Mouse (Mus musculus) right cerebral cortex, postnatal 25 days (tissue): ENCODE results near the gene Gm21118.
"Not testable (repeated sequence)": the region's sequence is repeated elsewhere in the genome, so short reads cannot be mapped to it uniquely, and the experiment has no call there.

Experiments
- DNase-seq: peaks from one replicate; pipeline ENCODE4 v3.0.0; 2022

The Gm21118 gene

GRCm38 (mm10) chrY:70273542-70273941 is at the start of gene Gm21118:
TSS of gene Gm21118 (minus strand) at chrY:70273642.
- DNase-seq = not testable (repeated sequence)

GRCm38 (mm10) chrY:70303187-70303586 is 29.7 kb upstream of the Gm21118 start, which contains the start of the genes Gm29423 and Gm29644:
TSS of gene Gm29423 (minus strand) at chrY:70303287.
TSS of gene Gm29644 (minus strand) at chrY:70303343.
- not testable (repeated sequence) for DNase-seq
